ENCODE assay signal across 18 mouse cellular contexts in genomic region chr11:76322081-76322480, GRCm38 (mm10).
DNase-seq lines count a peak whose midpoint lies in the region; ATAC-seq lines count a peak whose summit lies in the region.
"Had no signal": no experiment of that assay in that cellular context is flagged by ENCODE, and none has a peak within 500 bp of the region (broad histone marks: within the 10 kb centered on the region; RNA-seq: fewer than 3 reads in every experiment).

No protein-coding gene starts in this region.

- DNase-seq in adrenal gland, postnatal 10 days = peak; percentile 24
- DNase-seq in adrenal gland, postnatal 25 days = no peak
- DNase-seq in heart, embryonic 10.5 days (ENCODE audit: low spot score) = peak; percentile 75
- no peak for DNase-seq in heart, postnatal 14 days
- DNase-seq in embryonic facial prominence, embryonic 14.5 days (ENCODE audit: low spot score) = no peak
- no peak for DNase-seq in limb, embryonic 10.5 days (ENCODE audit: low spot score)
- no peak for DNase-seq in left cerebral cortex, postnatal 25 days (ENCODE audit: low spot score in 2 of 2)
- no peak for DNase-seq in thymus, postnatal 25 days
- DNase-seq: cerebellum, adult 8-10 months; embryo, embryonic 11 days; kidney, postnatal 25 days; lung, postnatal 36 days; retina, postnatal 1 day had no signal

- H3K4me3 ChIP-seq in heart, embryonic 10.5 days = no peak overlapping the region
- H3K4me3 ChIP-seq in embryonic facial prominence, embryonic 14.5 days (ENCODE audit: low read depth, low read length) = no peak overlapping the region
- no peak overlapping the region for H3K4me3 ChIP-seq in limb, embryonic 10.5 days
- H3K4me3 ChIP-seq: liver, embryonic 12.5 days; midbrain, embryonic 15.5 days; neural tube, embryonic 13.5 days had no signal

- no peaks in the 10 kb centered on the region for H3K27me3 ChIP-seq in heart, embryonic 10.5 days (ENCODE audit: insufficient read depth, poor library complexity, severe bottlenecking)
- no peaks in the 10 kb centered on the region for H3K27me3 ChIP-seq in embryonic facial prominence, embryonic 14.5 days (replicated peaks; ENCODE audit: control insufficient read depth, insufficient read depth, low read length)
- no peaks in the 10 kb centered on the region for H3K27me3 ChIP-seq in limb, embryonic 10.5 days (ENCODE audit: low read depth, poor library complexity, severe bottlenecking)
- H3K27me3 ChIP-seq: midbrain, embryonic 15.5 days; neural tube, embryonic 13.5 days had no signal

- peaks cover 8% of the 10 kb centered on the region; the same call in 1 of the 2 replicates for H3K36me3 ChIP-seq in heart, embryonic 10.5 days
- H3K36me3 ChIP-seq in embryonic facial prominence, embryonic 14.5 days (ENCODE audit: control insufficient read depth, insufficient read depth, low read length) = 0 out of 2 replicates have a peak, but pooled peaks cover 4% of the 10 kb centered on the region
- H3K36me3 ChIP-seq in limb, embryonic 10.5 days = peaks cover 15% of the 10 kb centered on the region
- H3K36me3 ChIP-seq: liver, embryonic 12.5 days; midbrain, embryonic 15.5 days; neural tube, embryonic 13.5 days had no signal

- no peak overlapping the region for H3K4me2 ChIP-seq in embryonic facial prominence, embryonic 14.5 days (ENCODE audit: low read depth, low read length)
- H3K4me2 ChIP-seq: liver, embryonic 12.5 days; midbrain, embryonic 15.5 days; neural tube, embryonic 13.5 days had no signal

- no peaks in the 10 kb centered on the region for H3K9me3 ChIP-seq in heart, embryonic 10.5 days
- H3K9me3 ChIP-seq in embryonic facial prominence, embryonic 14.5 days (ENCODE audit: control insufficient read depth, low read length) = 0 out of 2 replicates have a peak, but pooled peaks cover 4% of the 10 kb centered on the region
- no peaks in the 10 kb centered on the region for H3K9me3 ChIP-seq in limb, embryonic 10.5 days (replicated peaks)
- H3K9me3 ChIP-seq: liver, embryonic 12.5 days; midbrain, embryonic 15.5 days; neural tube, embryonic 13.5 days had no signal

- WGBS in heart, embryonic 10.5 days = 93% methylated on average over 1 of the region's 1 CpGs
- 70% methylated on average over 1 of the region's 1 CpGs for WGBS in embryonic facial prominence, embryonic 14.5 days
- 89% methylated on average over 1 of the region's 1 CpGs for WGBS in limb, embryonic 10.5 days

- H3K9ac ChIP-seq in embryonic facial prominence, embryonic 14.5 days (ENCODE audit: low read depth, low read length) = no peak overlapping the region; the same call in 1 of the 2 replicates
- H3K9ac ChIP-seq: liver, embryonic 12.5 days; midbrain, embryonic 15.5 days; neural tube, embryonic 13.5 days had no signal

- intact Hi-C loops in heart, postnatal 14 days (cut with DNase I) = no loop called here
- intact Hi-C loops in left cerebral cortex, postnatal 25 days (cut with DNase I) = no loop called here

- peaks cover 65% of the 10 kb centered on the region for H3K4me1 ChIP-seq in heart, embryonic 10.5 days
- H3K4me1 ChIP-seq in embryonic facial prominence, embryonic 14.5 days (ENCODE audit: control insufficient read depth, insufficient read depth, low read length) = peaks cover 52% of the 10 kb centered on the region
- H3K4me1 ChIP-seq in limb, embryonic 10.5 days = peaks cover 84% of the 10 kb centered on the region
- H3K4me1 ChIP-seq: midbrain, embryonic 15.5 days had no signal

- H3K27ac ChIP-seq in heart, embryonic 10.5 days = peak overlapping the region; percentile 38; the same call in 1 of the 2 replicates
- H3K27ac ChIP-seq in embryonic facial prominence, embryonic 14.5 days (replicated peaks; ENCODE audit: low read depth, low read length) = peak overlapping the region; percentile 44; the same call in 1 of the 2 replicates
- peak overlapping the region; percentile 88 for H3K27ac ChIP-seq in limb, embryonic 10.5 days
- H3K27ac ChIP-seq: liver, embryonic 12.5 days; midbrain, embryonic 15.5 days; neural tube, embryonic 13.5 days had no signal

- ATAC-seq in embryonic facial prominence, embryonic 14.5 days (ENCODE audit: low read depth) = no peak
- ATAC-seq: forebrain, embryonic 14.5 days; intestine, embryonic 16.5 days; liver, embryonic 12.5 days; midbrain, embryonic 15.5 days had no signal

Comparison
In these comparisons a context has a peak if more than half of its experiments do, and no peak if none do; other contexts are left out.
1. DNase-seq: peak in adrenal gland, postnatal 10 days (single experiment) and heart, embryonic 10.5 days (single experiment); none in adrenal gland, postnatal 25 days (single experiment), heart, postnatal 14 days (0 of 2), embryonic facial prominence, embryonic 14.5 days (single experiment), limb, embryonic 10.5 days (single experiment), left cerebral cortex, postnatal 25 days (0 of 2) and thymus, postnatal 25 days (single experiment).
2. H3K27ac ChIP-seq: peak in every context shown above with its lines; median percentile 88 in limb, embryonic 10.5 days; 44 in embryonic facial prominence, embryonic 14.5 days; 38 in heart, embryonic 10.5 days.